Mouse (Mus musculus) E14TG2a.4 (cell line): Measurements from ENCODE around the gene Cyp4x1.

ENCODE experiments used
- CTCF ChIP-seq: conservative IDR thresholded peaks from 2 replicates; pipeline ENCODE4 v1.5.1; 2014; ENCODE audit warnings: low read length
- NANOG ChIP-seq: IDR thresholded peaks from 2 replicates; pipeline ENCODE4 v1.6.1; 2014; ENCODE audit warnings: borderline replicate concordance, low read length, mixed read lengths
- POU5F1 ChIP-seq: IDR thresholded peaks from 2 replicates; pipeline ENCODE4 v1.6.1; 2014; ENCODE audit warnings: low read length, borderline replicate concordance

DNA sequence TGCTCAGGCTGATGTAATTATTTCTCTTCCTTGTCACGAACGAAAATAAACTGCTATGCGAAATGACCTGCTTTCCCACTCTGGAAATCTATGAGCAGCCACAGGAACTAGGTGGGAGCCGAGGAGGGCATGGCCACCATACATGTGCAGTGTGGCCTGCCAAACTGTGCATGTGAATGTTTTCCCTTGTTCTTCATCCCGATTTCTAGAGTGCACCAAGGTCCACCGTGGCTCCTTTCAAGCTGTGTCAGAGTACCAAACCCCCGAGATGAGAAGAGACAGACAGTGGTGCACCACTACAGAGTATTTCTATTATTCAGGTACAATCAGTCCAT is 182 bp upstream of the Cyp4x1 start:
- no peak for TF ChIP-seq CTCF
- TF ChIP-seq POU5F1: no peak
- no peak for TF ChIP-seq NANOG
